Mouse (Mus musculus): ENCODE data around the gene Gm13769. TPM values are rescaled to one million over a fixed set of nuclear protein-coding genes. Genes with fewer than 3 reads are reported as not detected.
"Not testable (repeated sequence)": the region's sequence is repeated elsewhere in the genome, so short reads cannot be mapped to it uniquely, and the experiment has no call there.

Gm13769 gene
- total RNA-seq (2021): under 1 TPM in 1 of 2 experiments, not detected in 1; 0.10 TPM
- long read RNA-seq, experiment 1: 0 reads
- long read RNA-seq, experiment 2: 0 reads

DNA sequence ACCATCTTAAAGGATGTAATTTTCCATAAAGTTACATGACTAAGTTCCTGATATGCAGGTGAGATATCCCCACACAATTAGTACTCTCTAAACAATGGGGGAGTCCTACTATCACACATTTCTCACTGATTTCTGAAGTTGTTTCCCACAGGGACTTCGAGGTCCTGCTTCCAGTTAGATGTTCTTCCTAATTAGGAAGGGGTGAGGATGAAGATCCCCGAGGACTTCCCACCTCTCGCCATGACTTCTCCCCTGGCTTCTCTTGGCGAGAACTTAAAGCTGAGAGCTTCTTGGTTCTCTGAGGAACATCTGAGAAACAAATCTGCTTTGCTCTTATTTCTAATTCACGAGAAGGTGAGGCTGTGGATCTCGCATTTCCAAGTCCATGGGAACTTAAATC, at the start of gene Gm13769:
Gm13769 (plus strand) TSS at position 301 of the 400 bp plus-strand sequence.
- DNase-seq: not testable (repeated sequence)

DNA sequence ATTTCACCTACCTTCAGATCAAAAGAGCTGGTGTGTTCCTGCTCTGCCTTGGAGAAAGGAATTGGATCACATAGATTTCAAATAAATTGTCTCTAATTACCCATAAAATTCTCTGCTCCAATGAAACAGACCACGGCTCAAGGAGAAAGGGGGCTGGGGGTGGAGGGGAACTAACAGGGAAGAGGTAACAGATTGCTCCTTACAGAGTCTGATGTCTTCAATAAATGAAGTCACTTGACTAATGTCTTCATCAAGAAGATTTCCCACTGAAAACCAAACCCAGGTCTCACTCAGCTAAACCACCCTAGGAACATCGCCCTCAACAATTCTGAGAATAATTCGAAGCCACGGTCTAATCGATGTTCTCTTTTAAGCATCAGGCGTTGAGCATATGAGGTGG, 29.3 kb upstream of the Gm13769 start, which contains the start of gene Olfr1272:
Olfr1272 (minus strand) TSS at position 101 of the 400 bp plus-strand sequence.
- no peak for DNase-seq

DNA sequence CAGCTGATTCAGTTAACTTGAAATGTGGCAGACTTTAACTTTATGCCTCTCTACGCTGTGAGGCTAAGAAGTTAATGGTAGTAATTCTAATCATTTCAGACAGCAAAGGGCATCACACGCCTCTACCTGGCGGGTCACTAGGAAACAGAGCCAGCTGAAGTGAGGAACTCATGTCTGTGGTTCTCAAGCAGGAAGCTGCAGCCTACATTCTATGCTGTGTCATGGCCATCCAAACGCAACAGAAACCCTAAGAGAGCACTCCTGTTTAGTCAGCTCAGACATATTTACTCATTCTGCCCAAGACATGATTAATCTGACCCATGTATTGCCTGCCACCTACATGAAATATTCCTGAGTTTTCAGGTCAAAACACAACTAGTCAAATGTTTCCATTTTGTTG, 24.7 kb downstream of the Gm13769 start:
- not testable (repeated sequence) for DNase-seq

DNA sequence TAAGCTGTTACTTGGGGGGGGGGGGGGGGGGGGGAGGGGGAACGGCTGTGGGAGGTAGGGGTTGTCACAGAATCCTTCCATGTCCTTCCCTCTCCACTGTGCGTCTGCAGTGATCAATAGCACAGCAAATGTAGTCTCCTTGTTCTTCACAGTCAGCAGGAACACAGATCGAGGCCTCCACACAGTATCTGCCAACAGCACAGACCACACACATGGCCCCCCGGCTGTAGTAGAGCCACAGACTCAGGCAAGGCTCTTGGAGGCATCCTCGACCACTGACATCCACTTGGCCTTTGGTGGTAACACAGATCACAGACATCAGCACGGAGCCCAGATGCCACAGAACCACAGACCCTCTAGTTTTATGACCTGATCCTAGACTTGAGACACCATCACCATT, 29.0 kb downstream of the Gm13769 start:
- not testable (repeated sequence) for DNase-seq

DNA sequence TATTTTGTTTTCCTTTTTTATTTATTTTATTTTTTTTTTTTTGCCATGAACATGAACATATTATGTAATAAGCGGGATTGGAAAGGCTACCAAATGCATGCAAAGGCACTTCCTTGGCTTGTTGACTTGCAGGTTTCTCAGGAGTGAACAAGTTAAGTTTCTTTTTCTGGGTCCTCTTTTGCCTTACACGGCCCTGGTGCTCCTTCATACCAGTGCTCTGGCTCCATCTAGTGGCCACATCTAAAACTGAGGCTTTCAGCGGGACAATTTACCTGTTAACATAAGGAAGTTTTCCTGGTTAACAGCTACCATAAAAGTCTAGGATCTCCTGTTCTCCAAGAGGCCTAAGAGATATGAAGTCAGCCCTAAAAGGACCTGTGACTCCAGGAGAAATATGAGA, 29.5 kb downstream of the Gm13769 start:
- not testable (repeated sequence) for DNase-seq

DNA sequence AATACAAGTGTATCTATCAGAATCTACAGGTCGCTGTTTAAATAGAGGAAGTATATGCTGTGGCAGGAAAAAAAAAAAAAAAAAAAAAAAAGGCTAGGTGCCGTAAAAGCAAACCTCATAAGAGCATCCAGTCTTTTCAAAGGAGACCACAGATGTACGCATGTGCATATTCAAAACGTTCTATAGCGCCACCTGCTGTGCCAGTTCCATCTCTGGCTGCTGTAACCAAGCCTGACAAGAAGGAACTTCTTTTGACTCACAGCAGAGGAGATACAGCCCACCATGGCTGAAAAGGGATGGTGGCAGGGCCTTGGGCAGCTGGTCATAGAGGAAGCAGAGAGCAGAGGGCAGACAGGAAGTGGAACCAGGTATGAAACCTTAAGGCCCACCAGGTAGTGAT, 37.2 kb downstream of the Gm13769 start:
- not testable (repeated sequence) for DNase-seq

DNA sequence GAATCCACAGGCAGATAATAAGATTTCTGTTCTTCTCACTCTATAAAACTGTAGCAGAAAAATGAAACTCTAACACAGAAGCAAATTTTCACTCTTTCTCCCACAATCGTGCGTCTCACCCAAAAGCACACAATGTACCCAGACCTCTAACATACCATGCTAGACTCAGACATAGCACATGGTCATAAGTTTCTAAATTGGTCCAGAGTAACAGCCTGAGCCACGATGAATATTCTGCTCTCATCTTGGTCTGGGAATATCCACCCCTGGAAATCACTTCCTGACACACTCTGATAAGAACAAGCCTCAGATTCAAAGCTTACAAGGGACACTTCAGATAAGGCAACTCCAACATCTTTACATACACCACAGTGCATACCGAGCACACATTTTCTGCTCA, 38.2 kb downstream of the Gm13769 start:
- not testable (repeated sequence) for DNase-seq

Other genes starting within 250 kb of the Gm13769 start
- not detected for gene Olfr1269, start 200.8 kb upstream of the Gm13769 start, total RNA-seq (2021)
- gene Olfr32, start 179.9 kb upstream of the Gm13769 start, total RNA-seq (2021): not detected
- gene Olfr1270, start 169.1 kb upstream of the Gm13769 start, total RNA-seq (2021): not detected
- gene Olfr1506, start 97.7 kb upstream of the Gm13769 start, total RNA-seq (2021): not detected
- not detected for gene Olfr142, start 64.6 kb upstream of the Gm13769 start, total RNA-seq (2021)
- gene Olfr1271, start 51.2 kb upstream of the Gm13769 start, total RNA-seq (2021): not detected
- not detected for gene Olfr1272, start 29.4 kb upstream of the Gm13769 start, total RNA-seq (2021)
- gene Olfr1274-ps, start 76.5 kb downstream of the Gm13769 start, total RNA-seq (2021): not detected